Mouse (Mus musculus): ENCODE data around the gene Hoxa5. TPM values are rescaled to one million over a fixed set of nuclear protein-coding genes. Genes with fewer than 3 reads are reported as not detected.

The Hoxa5 gene
- total RNA-seq, 2 experiments from 2014 or later = 0.52 to 1.3 TPM

- no peak for DNase-seq (ENCODE audit: low spot score)
- intact Hi-C loops (cut with DNase I) = no loop called here
Observed at GRCm38 (mm10) chr6:52159164-52159761, 45.1 kb downstream of the Hoxa5 start.

- DNase-seq (ENCODE audit: low spot score) = peak; percentile 60
- intact Hi-C loops (cut with DNase I) = no loop called here
Observed at GRCm38 (mm10) chr6:52158276-52159051, 45.9 kb downstream of the Hoxa5 start, which contains the start of gene Hoxa1. Gene Hoxa1, minus strand, starts transcription at chr6:52158317.

- intact Hi-C loops (cut with DNase I) = no loop called here
- no peak for DNase-seq (ENCODE audit: low spot score)
Observed at GRCm38 (mm10) chr6:52157466-52158275, 46.7 kb downstream of the Hoxa5 start.

GRCm38 (mm10) chr6:52156551-52157200 is 47.7 kb downstream of the Hoxa5 start:
- intact Hi-C loops (cut with DNase I) = no loop called here
- no peak for DNase-seq (ENCODE audit: low spot score)

DNA sequence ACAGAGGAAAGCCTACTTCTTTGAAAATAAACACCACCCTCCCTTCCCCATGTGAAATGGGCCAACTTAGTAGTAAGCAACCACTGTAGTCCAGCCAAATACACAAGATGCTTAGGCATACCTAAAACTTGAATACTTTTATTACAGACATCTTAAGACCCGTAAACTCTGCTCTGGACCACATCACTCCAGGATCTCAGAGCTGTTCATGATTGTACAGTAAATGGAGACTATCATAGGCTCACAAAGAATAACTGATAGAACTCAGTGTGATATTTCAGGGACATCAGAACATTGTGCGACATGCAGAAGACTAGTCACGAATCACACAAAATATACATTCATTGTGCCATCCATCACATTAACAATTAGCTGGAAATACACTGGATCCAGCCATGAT is 48.9 kb downstream of the Hoxa5 start:
- DNase-seq (ENCODE audit: low spot score) = no peak
- intact Hi-C loops (cut with DNase I) = no loop called here

DNA sequence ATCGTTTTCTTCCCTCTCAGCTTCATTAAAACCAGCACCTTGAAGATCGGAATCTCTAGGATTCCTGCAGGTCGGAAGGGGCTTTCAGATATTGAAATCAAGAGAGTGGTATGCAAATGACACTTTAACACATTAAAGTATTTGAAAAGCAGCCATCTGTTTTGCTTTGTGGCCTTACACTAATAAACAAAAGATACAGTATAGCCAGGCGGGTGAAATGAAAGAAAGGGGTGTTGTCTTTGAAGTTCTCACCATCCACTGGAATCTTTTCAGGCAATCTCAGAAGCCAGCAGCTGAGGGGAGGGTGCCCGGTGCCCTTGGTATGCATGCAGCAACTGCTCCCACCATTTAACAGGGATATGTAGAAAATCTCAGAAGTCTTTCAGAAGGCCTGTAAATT is 50.3 kb downstream of the Hoxa5 start:
- DNase-seq (ENCODE audit: low spot score) = no peak
- intact Hi-C loops (cut with DNase I) = no loop called here

- intact Hi-C loops (cut with DNase I) = no loop called here
- DNase-seq (ENCODE audit: low spot score) = no peak
Observed at GRCm38 (mm10) chr6:52153270-52153669, 51.1 kb downstream of the Hoxa5 start.

GRCm38 (mm10) chr6:52152226-52153193 is 51.9 kb downstream of the Hoxa5 start:
- no peak for DNase-seq (ENCODE audit: low spot score)
- intact Hi-C loops (cut with DNase I) = no loop called here

Small RNA genes within 50 kb of the gene (microRNA-seq; reads per million reads assigned to microRNA genes)
- gene Mir196b = 123 reads per million, percentile 61 among the genes with 10 or more reads in this experiment

Other genes with a start within 250 kb of the Hoxa5 start
- gene Skap2, start 192.0 kb downstream of the Hoxa5 start, total RNA-seq (2021) = 1 to 10 TPM; 6.9 to 7.8 TPM
- under 1 TPM in 1 of 2 experiments, not detected in 1; 0.16 TPM for gene Hoxa1, start 46.3 kb downstream of the Hoxa5 start, total RNA-seq (2021)
- gene Hoxa2, start 39.8 kb downstream of the Hoxa5 start, total RNA-seq (2021) = under 1 TPM; 0.31 to 0.34 TPM
- gene 5730596B20Rik, start 27.1 kb downstream of the Hoxa5 start, total RNA-seq (2021) = not detected
- gene Hoxa4, start 12.8 kb downstream of the Hoxa5 start, total RNA-seq (2021) = under 1 TPM; 0.22 to 0.36 TPM
- gene Hoxa6, start 4.1 kb upstream of the Hoxa5 start, total RNA-seq (2021) = not detected
- 1 to 10 TPM in 1 of 2 experiments, under 1 TPM in 1; 0.48 to 1.0 TPM for gene Hoxa3, start 8.7 kb upstream of the Hoxa5 start, total RNA-seq (2021)
- gene Gm28308, start 8.8 kb upstream of the Hoxa5 start, total RNA-seq (2021) = not detected
- under 1 TPM; 0.31 to 0.44 TPM for gene Hoxa7, start 17.3 kb upstream of the Hoxa5 start, total RNA-seq (2021)
- gene Hoxa9, start 26.5 kb upstream of the Hoxa5 start, total RNA-seq (2021) = not detected
- gene Hoxa10, start 36.3 kb upstream of the Hoxa5 start, total RNA-seq (2021) = not detected
- gene Hoxa11, start 41.2 kb upstream of the Hoxa5 start, total RNA-seq (2021) = not detected
- not detected for gene Hoxa13, start 56.3 kb upstream of the Hoxa5 start, total RNA-seq (2021)
- not detected for gene Evx1, start 108.9 kb upstream of the Hoxa5 start, total RNA-seq (2021)

All from heart, postnatal 25 days (tissue).